Mouse (Mus musculus) testis, adult 2 months (tissue): ENCODE measurements around the gene Hcn3.
A peak's percentile ranks its signal among the peaks of the same experiment; 100 is the strongest.

Experiments used
- CTCF ChIP-seq: fragments of 200-500 bp; IDR thresholded peaks from 2 replicates; pipeline ENCODE4 v1.5.1; 2012; ENCODE audit warnings: low read depth, mild to moderate bottlenecking, inconsistent platforms, low read length, moderate library complexity; ENCODE audit not compliant: control insufficient read depth, insufficient read depth, insufficient replicate concordance
- POLR2A ChIP-seq: fragments of 200-500 bp; IDR thresholded peaks from 2 replicates; pipeline ENCODE4 v1.6.1; 2012; ENCODE audit warnings: low read depth, mild to moderate bottlenecking, inconsistent platforms, low read length, moderate library complexity; ENCODE audit not compliant: control insufficient read depth

DNA sequence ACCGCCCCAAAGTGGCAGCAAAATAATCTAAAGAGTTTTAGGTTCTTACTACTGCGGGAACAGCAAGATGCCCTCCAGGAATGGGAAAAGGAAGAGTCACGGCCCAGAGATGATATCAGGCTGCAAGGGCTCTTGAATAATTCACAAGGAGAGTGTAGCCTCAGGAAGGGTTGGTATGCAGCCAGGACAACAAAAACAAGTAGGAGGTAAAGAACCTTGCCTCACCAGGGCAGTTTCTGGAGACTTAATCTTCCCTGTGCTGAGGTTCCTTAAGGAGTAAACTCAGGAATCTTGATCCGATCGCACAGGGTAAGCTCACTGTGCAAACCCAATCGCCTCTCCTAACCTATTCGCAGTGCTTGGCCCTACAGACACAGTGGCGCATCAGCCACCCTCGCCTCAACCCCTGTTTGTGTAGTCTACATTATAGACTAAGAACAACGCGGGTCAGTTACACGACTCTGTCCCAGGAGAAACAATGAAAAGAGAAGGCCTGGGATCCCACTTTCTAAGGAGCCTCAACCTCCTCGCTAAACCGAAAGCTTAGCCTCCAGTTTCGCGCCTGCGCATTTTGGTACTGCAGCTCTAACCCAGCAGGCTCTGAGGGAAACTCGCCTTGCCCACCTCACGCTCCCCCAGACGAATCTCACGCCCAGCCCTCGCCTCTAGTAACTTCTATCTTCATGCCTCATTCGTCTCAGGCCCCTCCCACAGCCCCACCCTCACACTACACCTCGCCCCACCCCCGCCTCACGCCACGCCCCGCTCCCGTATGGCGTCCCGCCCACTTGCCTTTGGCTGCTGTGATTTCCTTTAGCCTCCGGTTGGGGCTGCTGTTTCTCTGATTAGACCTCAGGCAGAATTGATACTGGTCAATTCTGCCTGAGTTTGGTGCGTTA is 36.2 kb upstream of the Hcn3 start:
- TF ChIP-seq CTCF: peak; percentile 39; the same call in 1 of the 2 replicates
- TF ChIP-seq POLR2A: peak; percentile 61
